Mouse (Mus musculus): ENCODE measurements around the gene Dqx1. TPM values are rescaled to one million over a fixed set of nuclear protein-coding genes. Genes with fewer than 3 reads are reported as not detected.
A peak's percentile ranks its signal among the peaks of the same experiment; 100 is the strongest.

Gene Dqx1
- polyA plus RNA-seq, 1 experiment from 2014 or later, result 0.33 TPM

- Histone ChIP-seq H3K4me3 (ENCODE audit: low read depth, low read length) (no peak overlapping the region), H3K9ac (ENCODE audit: low read length) (no peak overlapping the region), H3K27me3 (replicated peaks; ENCODE audit: control insufficient read depth, insufficient read depth, low read length) (peaks cover 16% of the 10 kb centered on the region), H3K4me2 (ENCODE audit: low read length) (no peak overlapping the region), H3K4me1 (ENCODE audit: control insufficient read depth, insufficient read depth, low read length) (peaks cover 8% of the 10 kb centered on the region), H3K9me3 (replicated peaks; ENCODE audit: control insufficient read depth, low read length) (no peaks in the 10 kb centered on the region), H3K36me3 (ENCODE audit: control insufficient read depth, insufficient read depth, low read length) (peaks cover 15% of the 10 kb centered on the region), H3K27ac (ENCODE audit: low read depth, low read length) (no peak overlapping the region)
- WGBS, result 63% methylated on average over 2 of the region's 2 CpGs
- ATAC-seq (no peak), DNase-seq (ENCODE audit: low spot score) (no peak)
Measured at GRCm38 (mm10) chr6:83058725-83059124, 1.1 kb downstream of the Dqx1 start.

GRCm38 (mm10) chr6:83065995-83066394 is 8.4 kb downstream of the Dqx1 start:
- Histone ChIP-seq H3K27me3 (replicated peaks; ENCODE audit: control insufficient read depth, insufficient read depth, low read length) (peaks cover 80% of the 10 kb centered on the region), H3K9me3 (replicated peaks; ENCODE audit: control insufficient read depth, low read length) (no peaks in the 10 kb centered on the region), H3K4me1 (ENCODE audit: control insufficient read depth, insufficient read depth, low read length) (no peaks in the 10 kb centered on the region; the same call in 1 of the 2 replicates), H3K36me3 (ENCODE audit: control insufficient read depth, insufficient read depth, low read length) (no peaks in the 10 kb centered on the region), H3K9ac (ENCODE audit: low read length) (no peak overlapping the region), H3K27ac (ENCODE audit: low read depth, low read length) (no peak overlapping the region), H3K4me2 (ENCODE audit: low read length) (no peak overlapping the region), H3K4me3 (ENCODE audit: low read depth, low read length) (no peak overlapping the region)
- WGBS, result 33% methylated on average over 8 of the region's 8 CpGs
- ATAC-seq (no peak), DNase-seq (ENCODE audit: low spot score) (no peak)

GRCm38 (mm10) chr6:83066441-83066840 is 8.8 kb downstream of the Dqx1 start:
- ATAC-seq, result no peak
- Histone ChIP-seq H3K27me3 (replicated peaks; ENCODE audit: control insufficient read depth, insufficient read depth, low read length) (peaks cover 85% of the 10 kb centered on the region), H3K4me2 (ENCODE audit: low read length) (no peak overlapping the region), H3K36me3 (ENCODE audit: control insufficient read depth, insufficient read depth, low read length) (no peaks in the 10 kb centered on the region), H3K9me3 (replicated peaks; ENCODE audit: control insufficient read depth, low read length) (no peaks in the 10 kb centered on the region), H3K4me3 (ENCODE audit: low read depth, low read length) (no peak overlapping the region), H3K4me1 (ENCODE audit: control insufficient read depth, insufficient read depth, low read length) (no peaks in the 10 kb centered on the region; the same call in 1 of the 2 replicates), H3K27ac (ENCODE audit: low read depth, low read length) (no peak overlapping the region), H3K9ac (ENCODE audit: low read length) (no peak overlapping the region)
- 30% methylated on average over 6 of the region's 6 CpGs for WGBS
- no peak for DNase-seq (ENCODE audit: low spot score)

- Histone ChIP-seq H3K9me3 (replicated peaks; ENCODE audit: control insufficient read depth, low read length) (no peaks in the 10 kb centered on the region), H3K4me2 (ENCODE audit: low read length) (no peak overlapping the region), H3K4me3 (ENCODE audit: low read depth, low read length) (peak overlapping the region; percentile 10; the same call in 1 of the 2 replicates), H3K27ac (ENCODE audit: low read depth, low read length) (no peak overlapping the region), H3K27me3 (replicated peaks; ENCODE audit: control insufficient read depth, insufficient read depth, low read length) (peaks cover 93% of the 10 kb centered on the region), H3K36me3 (ENCODE audit: control insufficient read depth, insufficient read depth, low read length) (no peaks in the 10 kb centered on the region), H3K4me1 (ENCODE audit: control insufficient read depth, insufficient read depth, low read length) (no peaks in the 10 kb centered on the region; the same call in 1 of the 2 replicates), H3K9ac (ENCODE audit: low read length) (no peak overlapping the region)
- DNase-seq (ENCODE audit: low spot score) (no peak), ATAC-seq (no peak)
- WGBS, result 6% methylated on average over 8 of the region's 8 CpGs
Measured at GRCm38 (mm10) chr6:83068221-83068620, 10.6 kb downstream of the Dqx1 start.

GRCm38 (mm10) chr6:83068706-83069487 is 11.3 kb downstream of the Dqx1 start:
- no peak overlapping the region for H3K9ac ChIP-seq (ENCODE audit: low read length)
- H3K27me3 ChIP-seq (replicated peaks; ENCODE audit: control insufficient read depth, insufficient read depth, low read length), result peaks cover 94% of the 10 kb centered on the region
- H3K9me3 ChIP-seq (replicated peaks; ENCODE audit: control insufficient read depth, low read length), result no peaks in the 10 kb centered on the region
- H3K4me1 ChIP-seq (ENCODE audit: control insufficient read depth, insufficient read depth, low read length), result no peaks in the 10 kb centered on the region; the same call in 1 of the 2 replicates
- no peak for ATAC-seq
- peak overlapping the region; percentile 10; the same call in 1 of the 2 replicates for H3K4me3 ChIP-seq (ENCODE audit: low read depth, low read length)
- DNase-seq (ENCODE audit: low spot score), result no peak
- H3K27ac ChIP-seq (ENCODE audit: low read depth, low read length), result no peak overlapping the region
- WGBS, result under 1% methylated on average over 71 of the region's 81 CpGs
- 0 out of 2 replicates have a peak overlapping the region, but pooled peaks have one; percentile 18 for H3K4me2 ChIP-seq (ENCODE audit: low read length)
- H3K36me3 ChIP-seq (ENCODE audit: control insufficient read depth, insufficient read depth, low read length), result no peaks in the 10 kb centered on the region

GRCm38 (mm10) chr6:83069488-83070246 is 12.0 kb downstream of the Dqx1 start:
- Histone ChIP-seq H3K9me3 (replicated peaks; ENCODE audit: control insufficient read depth, low read length) (no peaks in the 10 kb centered on the region), H3K4me1 (ENCODE audit: control insufficient read depth, insufficient read depth, low read length) (no peaks in the 10 kb centered on the region; the same call in 1 of the 2 replicates), H3K9ac (ENCODE audit: low read length) (no peak overlapping the region), H3K36me3 (ENCODE audit: control insufficient read depth, insufficient read depth, low read length) (no peaks in the 10 kb centered on the region), H3K27me3 (replicated peaks; ENCODE audit: control insufficient read depth, insufficient read depth, low read length) (peaks cover 91% of the 10 kb centered on the region), H3K4me3 (ENCODE audit: low read depth, low read length) (0 out of 2 replicates have a peak overlapping the region, but pooled peaks have one; percentile 9), H3K27ac (ENCODE audit: low read depth, low read length) (no peak overlapping the region), H3K4me2 (ENCODE audit: low read length) (0 out of 2 replicates have a peak overlapping the region, but pooled peaks have one; percentile 16)
- ATAC-seq (0 out of 2 replicates have a peak, but pooled peaks have one; percentile 16), DNase-seq (ENCODE audit: low spot score) (no peak)
- 1% methylated on average over 51 of the region's 69 CpGs for WGBS

GRCm38 (mm10) chr6:83070247-83070310 is 12.4 kb downstream of the Dqx1 start, which contains the start of gene Tlx2:
Tlx2 (minus strand) TSS chr6:83070293.
- H3K4me2 ChIP-seq (ENCODE audit: low read length), result 0 out of 2 replicates have a peak within 1 kb of the TSS, but pooled peaks have one; percentile 16
- H3K27ac ChIP-seq (ENCODE audit: low read depth, low read length), result no peak within 1 kb of the TSS
- 0% methylated on average over 10 of the region's 10 CpGs for WGBS
- DNase-seq (ENCODE audit: low spot score) (no peak), ATAC-seq (no peak)
- no peaks in the 10 kb centered on the region for H3K9me3 ChIP-seq (replicated peaks; ENCODE audit: control insufficient read depth, low read length)
- no peaks in the 10 kb centered on the region for H3K36me3 ChIP-seq (ENCODE audit: control insufficient read depth, insufficient read depth, low read length)
- no peaks in the 10 kb centered on the region; the same call in 1 of the 2 replicates for H3K4me1 ChIP-seq (ENCODE audit: control insufficient read depth, insufficient read depth, low read length)
- H3K9ac ChIP-seq (ENCODE audit: low read length), result no peak within 1 kb of the TSS
- H3K4me3 ChIP-seq (ENCODE audit: low read depth, low read length), result 0 out of 2 replicates have a peak within 1 kb of the TSS, but pooled peaks have one; percentile 9
- H3K27me3 ChIP-seq (replicated peaks; ENCODE audit: control insufficient read depth, insufficient read depth, low read length), result peaks cover 90% of the 10 kb centered on the region

- peak; percentile 38 for DNase-seq (ENCODE audit: low spot score)
Measured at GRCm38 (mm10) chr6:83070311-83071219, 12.9 kb downstream of the Dqx1 start.

More at GRCm38 (mm10) chr6:83070311-83071219, 12.9 kb downstream of the Dqx1 start:
- Histone ChIP-seq H3K4me3 (ENCODE audit: low read depth, low read length) (0 out of 2 replicates have a peak overlapping the region, but pooled peaks have one; percentile 9), H3K9ac (ENCODE audit: low read length) (no peak overlapping the region), H3K9me3 (replicated peaks; ENCODE audit: control insufficient read depth, low read length) (no peaks in the 10 kb centered on the region), H3K36me3 (ENCODE audit: control insufficient read depth, insufficient read depth, low read length) (no peaks in the 10 kb centered on the region), H3K4me2 (ENCODE audit: low read length) (0 out of 2 replicates have a peak overlapping the region, but pooled peaks have one; percentile 16), H3K27me3 (replicated peaks; ENCODE audit: control insufficient read depth, insufficient read depth, low read length) (peaks cover 89% of the 10 kb centered on the region), H3K27ac (ENCODE audit: low read depth, low read length) (no peak overlapping the region), H3K4me1 (ENCODE audit: control insufficient read depth, insufficient read depth, low read length) (no peaks in the 10 kb centered on the region; the same call in 1 of the 2 replicates)
- ATAC-seq, result 0 out of 2 replicates have a peak, but pooled peaks have one; percentile 9
- under 1% methylated on average over 55 of the region's 58 CpGs for WGBS

Measured in forebrain, embryonic 14.5 days (tissue).